Mouse (Mus musculus) left cerebral cortex, postnatal 14 days (tissue): ENCODE measurements around the gene Kcnj15. TPM values are rescaled to one million over a fixed set of nuclear protein-coding genes. Genes with fewer than 3 reads are reported as not detected.

ENCODE experiments used
- DNase-seq, 2 experiments: peaks; one replicate each; pipeline ENCODE4 v3.0.0; 2021 to 2022; ENCODE audit warnings: low spot score in 2 of 2, mixed read lengths in 1 of 2
- intact Hi-C: fragments of 180-260 bp; cut with DNase I; formaldehyde crosslinking; loops from one replicate; pipeline ENCODE4 v1.15.1; 2025
- total RNA-seq, 2 experiments: library from RNA; stranded (reverse); gene quantifications; 2 replicates each; pipeline ENCODE4 v1.2.3; 2021

The Kcnj15 gene
- total RNA-seq, 2 experiments from 2014 or later: 0.13 to 0.31 TPM

- intact Hi-C loops: no loop called here
- no peak for DNase-seq
Measured at GRCm38 (mm10) chr16:95243401-95243800, 14.0 kb upstream of the Kcnj15 start.

GRCm38 (mm10) chr16:95244626-95245303 lies 12.6 kb upstream of the Kcnj15 start:
- no peak for DNase-seq
- intact Hi-C loops: no loop called here

- intact Hi-C loops: no loop called here
- DNase-seq: no peak
Measured at GRCm38 (mm10) chr16:95245499-95245898, 11.9 kb upstream of the Kcnj15 start.

DNA sequence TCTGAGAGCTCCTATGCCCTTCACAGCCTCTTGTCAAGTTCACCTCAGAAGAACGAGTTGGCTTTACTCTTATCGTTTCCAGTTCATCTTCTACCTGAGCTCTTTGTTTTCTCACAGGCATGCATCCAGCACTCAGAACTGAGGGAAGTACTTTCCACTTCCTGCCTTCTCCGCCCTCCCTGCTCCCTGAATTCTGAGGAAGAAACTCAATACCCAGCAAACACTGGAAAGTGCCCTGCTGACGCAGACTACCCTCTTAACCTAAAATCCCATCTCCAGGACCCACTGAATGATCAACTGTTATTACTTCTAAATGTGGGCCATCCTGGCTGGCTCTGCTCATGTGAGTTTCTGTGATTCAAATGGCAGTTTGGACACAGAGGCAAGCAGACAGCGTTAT lies 8.7 kb upstream of the Kcnj15 start:
- no peak for DNase-seq
- intact Hi-C loops: no loop called here

- DNase-seq: no peak
- intact Hi-C loops: no loop called here
Measured at GRCm38 (mm10) chr16:95256648-95257047, 710 bp upstream of the Kcnj15 start.

DNA sequence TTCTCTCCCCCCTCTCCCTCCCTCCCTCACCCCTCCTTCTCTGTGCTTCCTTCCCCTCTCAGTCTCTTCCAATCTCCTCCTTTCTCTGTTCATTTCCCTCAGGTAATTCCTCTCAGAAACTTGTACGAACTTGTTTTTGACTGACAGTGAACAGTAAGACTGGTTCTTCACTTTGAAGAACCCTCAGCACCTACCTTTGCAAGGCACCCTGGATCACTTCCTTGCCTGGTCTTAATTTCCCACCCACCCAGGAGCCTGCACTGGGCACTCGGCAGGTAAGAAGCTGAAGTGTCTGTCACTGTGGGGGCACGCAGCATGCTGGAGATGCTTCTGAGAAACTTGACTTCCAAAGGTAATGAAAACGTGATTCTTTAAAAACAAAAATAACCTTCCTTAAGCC lies 742 bp downstream of the Kcnj15 start:
- intact Hi-C loops: no loop called here
- DNase-seq: no peak

- intact Hi-C loops: no loop called here
Measured at GRCm38 (mm10) chr16:95259505-95259904, 2.1 kb downstream of the Kcnj15 start.

DNA sequence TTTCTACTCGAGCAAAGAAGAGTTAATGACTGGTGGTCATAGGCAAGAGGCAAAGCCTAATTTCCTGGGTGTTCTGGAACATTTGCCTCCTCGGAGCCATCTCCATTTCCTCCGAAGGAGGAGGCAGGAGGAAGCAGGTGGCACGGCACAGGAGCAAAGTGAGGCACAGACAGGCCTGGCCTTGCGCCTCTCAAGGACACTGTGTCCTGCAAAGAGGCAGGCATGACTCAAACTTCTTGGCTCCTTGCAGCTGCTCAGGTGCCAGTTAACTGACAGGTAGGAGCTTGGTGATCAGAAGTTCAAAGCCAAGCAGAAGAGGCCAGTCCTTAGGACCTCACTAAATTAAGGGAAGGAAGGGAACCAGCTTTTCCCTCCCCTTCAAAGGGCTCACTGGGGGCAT lies 3.3 kb downstream of the Kcnj15 start:
- intact Hi-C loops: no loop called here
- no peak for DNase-seq

More at GRCm38 (mm10) chr16:95259505-95259904, 2.1 kb downstream of the Kcnj15 start:
- no peak for DNase-seq

- DNase-seq: no peak
- intact Hi-C loops: no loop called here
Measured at GRCm38 (mm10) chr16:95261807-95262206, 4.4 kb downstream of the Kcnj15 start.

DNA sequence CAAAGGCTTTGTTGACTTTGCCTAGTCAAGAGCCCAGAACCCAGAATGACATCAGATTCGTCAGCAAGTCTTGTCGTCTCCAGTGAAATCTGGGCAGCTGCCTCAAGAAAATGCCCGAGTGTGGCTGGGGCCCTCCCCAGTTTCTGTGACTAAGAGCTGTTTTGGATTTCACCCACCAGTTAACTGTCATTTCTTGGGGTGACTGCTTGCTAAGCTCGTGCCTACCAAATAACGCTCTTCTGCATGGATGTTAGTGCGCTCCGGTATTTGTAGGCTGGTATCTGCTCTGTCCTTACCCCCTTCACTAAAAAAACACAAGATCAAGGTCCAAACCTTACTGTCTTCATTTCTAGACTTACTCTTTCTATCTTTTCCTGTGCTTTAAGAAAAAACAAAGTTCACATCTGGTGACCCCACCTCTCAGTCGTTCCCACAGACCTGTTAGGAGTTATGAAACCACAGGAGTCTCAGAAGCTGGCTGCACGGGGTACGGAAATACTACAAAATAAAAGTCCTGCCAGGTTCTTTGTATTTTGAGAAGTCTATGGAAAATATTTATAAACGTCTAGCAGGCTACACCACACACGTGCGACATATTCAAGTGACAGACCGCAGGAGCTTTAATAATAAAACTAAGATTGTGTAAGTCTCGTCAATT lies 5.5 kb downstream of the Kcnj15 start:
- DNase-seq: no peak
- intact Hi-C loops: no loop called here

DNA sequence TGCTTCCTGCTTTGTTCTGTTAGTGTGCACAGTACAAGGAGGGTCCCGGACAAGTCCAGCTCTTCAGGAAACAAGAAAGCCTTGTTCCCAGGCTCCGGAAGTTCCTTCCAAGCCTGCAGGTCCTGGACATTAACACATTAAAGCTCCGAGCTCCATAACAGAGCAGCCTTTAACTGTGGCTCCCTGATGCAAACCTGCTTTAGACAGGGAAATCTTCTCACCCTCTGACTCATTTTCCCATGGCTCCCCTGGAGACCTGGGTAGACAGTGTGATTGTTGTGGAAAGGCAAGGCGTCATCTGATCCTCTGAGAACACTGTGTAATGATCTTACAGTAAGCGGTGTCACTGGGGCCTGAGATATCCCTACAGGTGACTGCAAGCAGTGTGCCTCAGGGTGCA lies 7.0 kb downstream of the Kcnj15 start:
- no peak for DNase-seq
- intact Hi-C loops: no loop called here

DNA sequence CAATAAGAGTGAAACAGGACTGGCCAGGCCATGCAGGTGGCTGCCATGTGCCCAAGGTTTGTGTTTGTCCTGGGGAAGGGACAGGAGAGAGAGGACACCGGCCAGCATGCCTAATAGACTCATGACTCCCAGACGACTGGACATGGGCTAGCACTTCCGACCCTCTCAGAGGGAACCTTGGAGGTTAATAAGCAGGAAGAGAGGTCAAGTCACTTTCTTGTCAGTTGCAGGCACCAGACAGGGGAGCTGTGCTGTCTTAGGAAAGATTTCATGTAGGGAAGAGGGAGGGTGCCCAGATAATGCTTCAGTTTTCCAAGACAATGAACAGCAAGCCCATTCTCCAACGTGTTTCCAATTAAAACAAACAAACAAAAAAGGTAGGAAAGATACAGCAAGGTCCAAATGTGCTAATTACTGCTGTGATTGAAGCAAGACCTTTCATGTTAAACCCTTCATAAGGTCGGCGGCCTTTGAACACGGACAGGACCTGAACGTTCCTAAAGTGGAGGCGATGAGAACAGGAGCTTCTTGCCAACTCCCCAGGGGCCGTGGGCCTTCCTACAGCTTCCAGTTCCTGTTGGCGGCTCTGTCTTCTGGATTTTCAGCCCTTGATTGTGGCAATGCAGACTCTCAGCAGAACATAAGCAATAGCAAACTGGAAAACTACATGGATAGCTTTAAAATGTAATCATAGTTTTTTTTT lies 10.3 kb downstream of the Kcnj15 start:
- intact Hi-C loops: no loop called here
- DNase-seq: no peak

GRCm38 (mm10) chr16:95269610-95270009 lies 12.3 kb downstream of the Kcnj15 start:
- DNase-seq: no peak
- intact Hi-C loops: no loop called here

DNA sequence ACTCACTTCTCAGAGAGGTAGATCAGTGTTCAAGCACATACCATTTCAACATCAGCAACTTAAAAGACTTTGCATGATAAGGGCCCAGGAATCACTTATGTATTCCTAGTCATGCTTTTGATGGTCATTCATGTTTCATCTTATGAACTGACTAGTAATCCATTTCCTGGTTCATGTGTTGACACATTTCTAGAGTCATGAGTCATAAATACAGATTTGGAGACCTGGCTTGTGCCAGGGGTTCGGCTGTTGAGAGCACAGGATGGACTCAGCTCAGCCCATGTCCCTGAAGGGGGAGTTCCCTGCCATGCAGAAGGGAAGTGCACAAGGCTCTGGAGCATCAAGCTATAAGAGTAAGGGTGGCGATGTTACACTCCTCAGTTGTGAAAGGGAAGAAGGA lies 15.7 kb downstream of the Kcnj15 start:
- intact Hi-C loops: no loop called here
- no peak for DNase-seq

DNA sequence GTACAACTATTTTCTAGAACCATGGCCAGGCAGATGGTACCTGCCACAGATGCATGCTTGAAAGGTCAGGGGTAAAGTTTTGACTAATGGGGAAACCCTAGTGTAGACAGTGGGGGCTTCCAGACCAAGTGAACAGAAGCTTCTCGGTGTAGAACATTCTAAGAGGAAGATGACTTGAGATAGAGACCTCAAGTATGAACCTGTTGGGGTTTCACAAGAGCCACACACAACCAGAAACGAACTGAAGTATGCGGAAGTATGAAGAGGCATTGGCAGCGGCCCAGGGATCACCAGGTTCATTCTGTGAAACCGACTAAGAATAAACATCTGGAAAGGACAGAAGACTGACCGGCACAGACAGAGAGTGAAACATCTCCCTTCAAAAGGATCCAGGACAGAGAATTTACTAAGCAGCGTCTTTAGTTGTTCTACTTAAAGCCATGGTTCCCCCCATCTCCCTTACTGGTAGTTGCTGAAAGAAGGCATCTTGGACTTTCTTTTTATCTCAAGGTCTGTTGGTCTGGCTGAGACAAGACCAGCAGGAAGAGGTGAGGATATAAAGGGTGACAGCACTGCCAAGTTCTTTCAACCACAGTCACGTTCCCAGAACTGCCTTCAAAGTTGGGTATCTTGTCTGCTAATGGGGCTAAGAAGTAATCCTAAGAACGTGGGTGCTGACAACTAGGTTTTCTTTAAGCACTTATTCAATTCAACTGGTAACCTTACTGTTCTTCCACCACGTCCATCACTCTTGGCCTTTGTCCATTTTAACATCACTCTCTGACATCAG lies 18.6 kb downstream of the Kcnj15 start:
- intact Hi-C loops: no loop called here
- DNase-seq: no peak

DNA sequence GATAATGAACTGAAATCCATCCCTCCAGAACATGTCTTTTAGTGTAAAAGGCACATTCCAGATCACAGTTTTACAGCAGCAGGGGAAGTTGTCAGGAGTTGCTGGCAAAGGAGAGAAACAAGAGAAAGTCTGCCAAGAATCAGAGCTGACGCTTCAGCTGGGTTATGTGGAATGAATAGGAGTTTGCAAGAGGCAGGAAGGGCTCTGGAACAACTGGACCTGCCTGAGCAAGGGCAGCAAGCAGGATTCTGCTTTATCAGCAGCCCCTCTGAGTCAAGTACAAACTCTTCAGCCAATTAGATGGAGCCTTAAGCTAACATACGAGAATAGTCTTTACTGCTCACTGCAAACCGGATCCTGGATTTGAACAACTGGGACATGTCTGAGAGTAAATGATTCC lies 21.7 kb downstream of the Kcnj15 start:
- intact Hi-C loops: no loop called here
- no peak for DNase-seq

- DNase-seq: no peak
- intact Hi-C loops: no loop called here
Measured at GRCm38 (mm10) chr16:95280338-95280737, 23.0 kb downstream of the Kcnj15 start.

DNA sequence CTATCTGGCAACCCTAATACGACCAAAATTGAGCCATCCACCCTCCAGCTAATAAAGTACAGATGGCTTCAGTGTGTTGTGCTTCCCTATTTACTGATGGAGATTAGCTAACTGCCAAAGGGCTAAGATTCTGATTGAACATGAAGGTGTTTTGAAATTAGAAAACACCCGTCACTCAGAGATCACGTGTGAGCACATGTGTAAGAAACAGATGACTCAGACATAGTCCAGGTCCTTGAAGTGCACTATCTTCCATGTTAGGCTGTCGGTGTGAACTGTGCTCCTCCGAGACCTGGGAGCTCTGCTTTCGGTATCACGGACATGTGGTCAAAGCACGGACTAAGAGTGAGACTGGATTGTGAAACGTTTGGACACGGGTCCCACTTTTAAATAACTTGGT lies 26.0 kb downstream of the Kcnj15 start:
- intact Hi-C loops: no loop called here
- DNase-seq: no peak

DNA sequence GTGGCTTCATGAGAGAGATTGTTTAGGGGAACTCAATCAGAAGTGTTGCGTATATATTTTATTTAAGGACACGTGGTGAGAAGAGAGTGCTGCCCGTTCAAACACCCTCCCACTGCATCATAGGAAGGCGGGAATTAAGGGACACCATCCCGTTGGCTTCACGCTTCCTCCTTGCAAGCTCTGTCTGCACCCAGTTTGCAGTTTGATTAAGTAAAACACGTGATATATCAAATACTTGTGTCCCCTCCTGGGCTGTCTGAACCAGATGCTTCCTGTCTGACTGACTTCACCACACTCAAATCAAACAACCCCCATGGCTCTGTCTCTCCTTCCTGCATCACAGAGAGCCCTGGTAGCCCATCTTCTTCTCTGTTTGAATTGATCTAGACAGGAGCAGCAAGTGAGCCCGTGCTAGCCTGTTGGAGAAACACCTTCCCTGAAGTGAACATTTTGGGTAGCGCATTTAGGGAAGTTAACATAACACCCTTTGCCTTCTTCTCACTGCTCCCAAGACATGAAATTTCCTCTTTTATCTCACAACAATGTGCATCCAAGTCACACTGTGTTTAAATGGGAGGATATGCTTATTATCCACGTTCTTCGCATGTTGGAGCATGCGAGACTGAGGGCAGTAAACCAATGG lies 26.8 kb downstream of the Kcnj15 start:
- intact Hi-C loops: no loop called here
- no peak for DNase-seq

GRCm38 (mm10) chr16:95285043-95285442 lies 27.7 kb downstream of the Kcnj15 start:
- intact Hi-C loops: no loop called here
- DNase-seq: no peak
